Mouse (Mus musculus) liver, adult 2 months (tissue): ENCODE results near the gene Pla2g2c.

Experiments used
- CTCF ChIP-seq: fragments of 200-500 bp; IDR thresholded peaks from 2 replicates; pipeline ENCODE4 v1.5.1; 2011; ENCODE audit warnings: low read depth, low read length, control low read depth
- POLR2A ChIP-seq: fragments of 200-500 bp; IDR thresholded peaks from 2 replicates; pipeline ENCODE4 v1.6.1; 2011; ENCODE audit warnings: low read length, control low read depth; ENCODE audit not compliant: insufficient read depth; ENCODE audit errors: extremely low read depth

GRCm38 (mm10) chr4:138712096-138712495 lies 12.5 kb upstream of the Pla2g2c start:
- TF ChIP-seq CTCF: no peak
- no peak for TF ChIP-seq POLR2A
